Mouse (Mus musculus): ENCODE results near the gene Tgds.

GRCm38 (mm10) chr14:118101227-118101990, 31.1 kb downstream of the Tgds start:
- TF ChIP-seq CTCF (IDR thresholded peaks at IDR 0.05) (no peak), EP300 (IDR thresholded peaks at IDR 0.05) (no peak)

Data from lung, postnatal 0 days (tissue).